Mouse (Mus musculus) liver, embryonic 12.5 days (tissue): Measurements from ENCODE around the gene Gm13693. TPM values are rescaled to one million over a fixed set of nuclear protein-coding genes. Genes with fewer than 3 reads are reported as not detected.
"Not testable (repeated sequence)": the region's sequence is repeated elsewhere in the genome, so short reads cannot be mapped to it uniquely, and the experiment has no call there.

Experiments used
- ATAC-seq: fragments of 200-750 bp; cut with Nextera tagmentation; 2 replicates; pipeline ENCODE4 v1.8.0; 2017; ENCODE audit warnings: moderate number of reproducible peaks, mild to moderate bottlenecking, moderate library complexity
- H3K27ac ChIP-seq: fragments of 300-500 bp; sonication (generic); 2 replicates; pipeline ENCODE4 v1.5.1; 2016; ENCODE audit warnings: mild to moderate bottlenecking
- H3K27me3 ChIP-seq: fragments of 300-500 bp; sonication (generic); replicated peaks from 2 replicates; pipeline ENCODE4 v1.6.1; 2016; ENCODE audit warnings: mild to moderate bottlenecking, moderate library complexity
- H3K36me3 ChIP-seq: fragments of 300-500 bp; sonication (generic); 2 replicates; pipeline ENCODE4 v1.6.1; 2016; ENCODE audit warnings: mild to moderate bottlenecking, moderate library complexity
- H3K4me1 ChIP-seq: fragments of 300-500 bp; sonication (generic); 2 replicates; pipeline ENCODE4 v1.6.1; 2016
- H3K4me2 ChIP-seq: fragments of 300-500 bp; sonication (generic); 2 replicates; pipeline ENCODE4 v1.6.1; 2016; ENCODE audit warnings: mild to moderate bottlenecking, moderate library complexity
- H3K4me3 ChIP-seq: fragments of 300-500 bp; sonication (generic); 2 replicates; pipeline ENCODE4 v1.5.1; 2016; ENCODE audit warnings: mild to moderate bottlenecking, moderate library complexity
- H3K9ac ChIP-seq: fragments of 300-500 bp; sonication (generic); 2 replicates; pipeline ENCODE4 v1.6.1; 2016; ENCODE audit warnings: mild to moderate bottlenecking, moderate library complexity
- H3K9me3 ChIP-seq: fragments of 300-500 bp; sonication (generic); replicated peaks from 2 replicates; pipeline ENCODE4 v1.6.1; 2016; ENCODE audit warnings: mild to moderate bottlenecking, moderate library complexity
- WGBS: fragments of 180-500 bp; shearing (Covaris S2); methylation state at CpG from one replicate; pipeline ENCODE4 v1.1.7; 2016; ENCODE audit not compliant: insufficient replicate concordance; 5-methylcytosine and 5-hydroxymethylcytosine counted together
- polyA plus RNA-seq: library from polyadenylated mRNA; unstranded; fragments of >200 nt; fragmentation: Nextera tagmentation; extraction: Ambion mirVana; gene quantifications from 2 replicates; pipeline ENCODE4 v1.2.1, GENCODE M21; 2016

Gene Gm13693
- polyA plus RNA-seq, 1 experiment from 2014 or later = not detected

DNA sequence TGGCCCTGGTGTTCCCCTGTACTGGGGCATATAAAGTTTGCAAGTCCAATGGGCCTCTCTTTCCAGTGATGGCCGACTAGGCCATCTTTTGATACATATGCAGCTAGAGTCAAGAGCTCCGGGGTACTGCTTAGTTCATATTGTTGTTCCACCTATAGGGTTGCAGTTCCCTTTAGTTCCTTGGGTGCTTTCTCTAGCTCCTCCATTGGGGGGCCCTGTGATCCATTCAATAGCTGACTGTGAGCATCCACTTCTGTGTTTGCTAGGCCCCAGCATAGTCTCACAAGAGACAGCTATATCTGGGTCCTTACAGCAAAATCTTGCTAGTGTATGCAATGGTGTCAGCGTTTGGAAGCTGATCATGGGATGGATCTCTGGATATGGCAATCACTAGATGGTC lies 33.2 kb downstream of the Gm13693 start:
- H3K9me3 ChIP-seq, ATAC-seq, H3K27ac ChIP-seq, H3K4me1 ChIP-seq, H3K4me2 ChIP-seq, H3K4me3 ChIP-seq, H3K27me3 ChIP-seq, H3K9ac ChIP-seq, H3K36me3 ChIP-seq: not testable (repeated sequence)
- WGBS = 33% methylated on average over 2 of the region's 3 CpGs

DNA sequence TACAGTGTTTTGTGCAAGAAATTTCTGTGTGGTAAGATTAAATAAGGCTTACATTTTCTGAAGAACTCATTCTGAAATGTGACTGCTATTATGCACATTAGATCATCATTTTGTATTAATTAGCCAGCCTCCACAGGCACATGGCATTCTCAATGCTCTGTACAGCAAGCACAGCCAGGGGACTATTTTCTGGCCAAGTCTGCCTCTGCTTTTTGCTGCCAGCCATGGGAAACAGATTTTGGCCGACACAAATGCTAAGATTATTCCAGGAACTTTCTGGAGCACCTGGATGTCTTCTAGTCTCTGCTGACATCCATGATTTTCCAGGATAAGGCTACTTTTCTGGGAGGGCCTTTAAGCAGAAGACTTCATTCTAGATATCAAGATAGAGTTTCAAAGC lies 47.6 kb downstream of the Gm13693 start:
- WGBS = 63% methylated on average over 1 of the region's 1 CpGs
- Histone ChIP-seq H3K4me2 (no peak overlapping the region), H3K27ac (no peak overlapping the region), H3K4me1 (peaks cover 6% of the 10 kb centered on the region), H3K9ac (no peak overlapping the region), H3K27me3 (no peaks in the 10 kb centered on the region), H3K4me3 (no peak overlapping the region), H3K9me3 (no peaks in the 10 kb centered on the region), H3K36me3 (no peaks in the 10 kb centered on the region)
- ATAC-seq = no peak

DNA sequence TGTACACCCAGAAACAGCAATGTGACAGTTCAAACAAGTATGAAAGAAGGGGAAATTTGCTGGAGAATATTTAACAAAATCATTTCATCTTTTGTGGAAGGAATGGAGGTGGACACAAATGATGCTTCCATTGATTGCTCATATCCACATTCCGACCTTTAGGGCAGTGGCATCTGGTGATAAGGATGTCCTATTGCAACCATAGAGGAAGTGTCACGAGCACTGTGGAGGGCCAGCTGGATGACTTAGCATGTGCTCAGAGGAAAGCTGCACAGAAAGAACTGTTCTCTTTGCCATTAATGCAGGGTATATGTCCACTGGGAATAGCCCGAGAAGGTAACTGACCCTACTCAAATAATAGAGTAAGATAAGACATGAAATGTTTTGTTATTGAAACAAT lies 48.5 kb downstream of the Gm13693 start:
- ATAC-seq = no peak
- Histone ChIP-seq H3K4me3 (no peak overlapping the region), H3K9ac (no peak overlapping the region), H3K27me3 (no peaks in the 10 kb centered on the region), H3K9me3 (no peaks in the 10 kb centered on the region), H3K27ac (no peak overlapping the region), H3K36me3 (no peaks in the 10 kb centered on the region), H3K4me1 (peaks cover 6% of the 10 kb centered on the region), H3K4me2 (no peak overlapping the region)
- 18% methylated on average over 3 of the region's 3 CpGs for WGBS

Other genes with a start within 250 kb of the Gm13693 start
- gene Itgav, start 237.1 kb upstream of the Gm13693 start, polyA plus RNA-seq = 22.7 and 24.5 TPM in 2 replicates
- 0.53 and 0.57 TPM in 2 replicates for gene Fam171b, start 148.9 kb upstream of the Gm13693 start, polyA plus RNA-seq
- not detected in 2 replicates for gene Zswim2, start 20.3 kb upstream of the Gm13693 start, polyA plus RNA-seq
- gene Gm13698, start 5.8 kb upstream of the Gm13693 start, polyA plus RNA-seq = not detected in 2 replicates
- not detected in 2 replicates for gene Gm13695, start 5.8 kb downstream of the Gm13693 start, polyA plus RNA-seq
- gene Gm13696, start 11.6 kb downstream of the Gm13693 start, polyA plus RNA-seq = not detected in 2 replicates
- not detected in 2 replicates for gene Gm13694, start 17.4 kb downstream of the Gm13693 start, polyA plus RNA-seq
- gene Gm13697, start 23.2 kb downstream of the Gm13693 start, polyA plus RNA-seq = not detected in 2 replicates
- gene Gm13691, start 29.1 kb downstream of the Gm13693 start, polyA plus RNA-seq = not detected in 2 replicates